Comparison of ENCODE assay signal across 9 mouse cellular contexts in genomic region chr1:106072071-106072440, GRCm38 (mm10).
DNase-seq lines count a peak whose midpoint lies in the region; ATAC-seq lines count a peak whose summit lies in the region.
"Had no signal": no experiment of that assay in that cellular context is flagged by ENCODE, and none has a peak within 500 bp of the region (broad histone marks: within the 10 kb centered on the region; RNA-seq: fewer than 3 reads in every experiment).

No protein-coding gene starts in this region.

- peaks cover 6% of the 10 kb centered on the region for H3K4me1 ChIP-seq in limb, embryonic 12.5 days (replicated peaks)

- ATAC-seq in frontal cortex, adult (ENCODE audit: low TSS enrichment) = peak; percentile 62
- peak; percentile 26; the same call in 1 of the 2 replicates for ATAC-seq in limb, embryonic 12.5 days (ENCODE audit: insufficient number of reproducible peaks, insufficient read depth, low FRiP score, low TSS enrichment, low read depth)
- no peak for ATAC-seq in granulocyte monocyte progenitor cell, adult 5-6 weeks (replicated peaks; ENCODE audit: poor library complexity, severe bottlenecking)

- H3K9ac ChIP-seq in limb, embryonic 12.5 days (replicated peaks) = no peak overlapping the region
- H3K9ac ChIP-seq: limb, embryonic 15.5 days had no signal

- no peaks in the 10 kb centered on the region for H3K36me3 ChIP-seq in limb, embryonic 12.5 days
- H3K36me3 ChIP-seq: limb, embryonic 15.5 days had no signal

- H3K27me3 ChIP-seq in limb, embryonic 12.5 days = peaks cover 6% of the 10 kb centered on the region; the same call in 1 of the 2 replicates
- H3K27me3 ChIP-seq: limb, embryonic 15.5 days had no signal

- no peak overlapping the region for H3K27ac ChIP-seq in limb, embryonic 12.5 days
- H3K27ac ChIP-seq: limb, embryonic 15.5 days had no signal

- H3K4me3 ChIP-seq in limb, embryonic 12.5 days (replicated peaks) = no peak overlapping the region
- H3K4me3 ChIP-seq: limb, embryonic 15.5 days had no signal

- peak overlapping the region; percentile 44 for H3K4me2 ChIP-seq in limb, embryonic 12.5 days
- H3K4me2 ChIP-seq: limb, embryonic 15.5 days had no signal

- H3K9me3 ChIP-seq in limb, embryonic 12.5 days = no peaks in the 10 kb centered on the region
- H3K9me3 ChIP-seq: limb, embryonic 15.5 days had no signal

- no peak for DNase-seq in frontal cortex, postnatal 10 days (ENCODE audit: low spot score in 2 of 2)
- peak; percentile 14 for DNase-seq in right cerebral cortex, postnatal 4 days
- no peak for DNase-seq in right cerebral cortex, postnatal 25 days
- no peak for DNase-seq in layer of hippocampus, postnatal 36 days
- DNase-seq in adrenal gland, postnatal 4 days (ENCODE audit: low spot score in 2 of 2) = no peak

- WGBS in limb, embryonic 12.5 days = 3% methylated on average over 10 of the region's 10 CpGs
